29 mouse cellular contexts compared by ENCODE assay signal in the genomic region with DNA sequence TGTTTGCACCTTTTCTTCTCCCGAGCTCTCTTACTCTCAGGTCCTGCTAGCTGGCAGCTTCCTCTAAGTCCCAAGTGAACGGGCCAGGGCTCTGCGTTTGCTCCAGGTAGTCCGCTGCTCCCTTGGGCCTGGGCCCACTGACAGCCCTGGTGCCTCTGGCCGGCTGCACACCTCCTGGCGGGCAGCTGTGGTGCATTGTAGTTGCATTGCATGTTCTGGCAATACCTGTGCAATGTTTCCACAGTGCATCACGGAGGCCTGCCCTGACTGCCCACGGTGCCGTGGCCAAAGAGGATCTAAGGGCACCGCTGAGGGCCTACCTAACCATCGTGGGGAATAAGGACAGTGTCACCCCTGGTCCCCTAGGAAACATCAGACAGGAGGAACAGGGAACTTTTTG. TPM values are rescaled to one million over a fixed set of nuclear protein-coding genes. Genes with fewer than 3 reads are reported as not detected.
DNase-seq lines count a peak whose midpoint lies in the region; ATAC-seq and TF ChIP-seq lines count a peak whose summit lies in the region.
"Had no signal": no experiment of that assay in that cellular context is flagged by ENCODE, and none has a peak within 500 bp of the region (broad histone marks: within the 10 kb centered on the region; RNA-seq: fewer than 3 reads in every experiment).

No protein-coding gene starts in this region.

- no peaks in the 10 kb centered on the region for H3K4me1 ChIP-seq in liver, embryonic 11.5 days (replicated peaks; ENCODE audit: control insufficient read depth, insufficient read depth, low read length)
- no peaks in the 10 kb centered on the region for H3K4me1 ChIP-seq in liver, postnatal 0 days (ENCODE audit: insufficient read depth)
- 0 out of 2 replicates have a peak, but pooled peaks cover 5% of the 10 kb centered on the region for H3K4me1 ChIP-seq in liver, embryonic 13.5 days (replicated peaks)
- H3K4me1 ChIP-seq in kidney, embryonic 14.5 days (ENCODE audit: control insufficient read depth, insufficient read depth, low read length) = no peaks in the 10 kb centered on the region
- H3K4me1 ChIP-seq: forebrain, embryonic 13.5 days; heart, embryonic 15.5 days had no signal

- TF ChIP-seq CTCF in liver, postnatal 0 days (IDR thresholded peaks at IDR 0.05; ENCODE audit: low read depth) = no peak

- no peak overlapping the region for H3K4me2 ChIP-seq in liver, embryonic 11.5 days
- H3K4me2 ChIP-seq in liver, postnatal 0 days (ENCODE audit: low read depth, low read length) = no peak overlapping the region
- no peak overlapping the region for H3K4me2 ChIP-seq in liver, embryonic 13.5 days
- no peak overlapping the region for H3K4me2 ChIP-seq in myocyte (ENCODE audit: low read depth)
- no peak overlapping the region for H3K4me2 ChIP-seq in kidney, embryonic 14.5 days (replicated peaks; ENCODE audit: low read depth, low read length)
- H3K4me2 ChIP-seq: forebrain, embryonic 13.5 days; heart, embryonic 12.5 days; heart, embryonic 15.5 days; hindbrain, embryonic 14.5 days had no signal

- peaks cover 57% of the 10 kb centered on the region for H3K36me3 ChIP-seq in liver, embryonic 11.5 days (ENCODE audit: control insufficient read depth, insufficient read depth, low read length)
- peaks cover 91% of the 10 kb centered on the region for H3K36me3 ChIP-seq in liver, postnatal 0 days (replicated peaks; ENCODE audit: insufficient read depth, low read length)
- peaks cover 99% of the 10 kb centered on the region for H3K36me3 ChIP-seq in liver, embryonic 13.5 days
- H3K36me3 ChIP-seq in myocyte (ENCODE audit: control insufficient read depth, insufficient read depth) = peaks cover 74% of the 10 kb centered on the region
- peaks cover 93% of the 10 kb centered on the region for H3K36me3 ChIP-seq in kidney, embryonic 14.5 days (ENCODE audit: control insufficient read depth, insufficient read depth, low read length)

- H3K9ac ChIP-seq in liver, embryonic 11.5 days (ENCODE audit: low read depth, low read length) = no peak overlapping the region
- no peak overlapping the region for H3K9ac ChIP-seq in liver, postnatal 0 days (replicated peaks)
- no peak overlapping the region for H3K9ac ChIP-seq in liver, embryonic 13.5 days
- H3K9ac ChIP-seq in kidney, embryonic 14.5 days (ENCODE audit: low read depth, low read length) = no peak overlapping the region
- H3K9ac ChIP-seq: forebrain, embryonic 13.5 days; heart, embryonic 12.5 days; heart, embryonic 15.5 days; hindbrain, embryonic 14.5 days had no signal

- H3K79me2 ChIP-seq in myocyte (ENCODE audit: control insufficient read depth, insufficient read depth) = no peaks in the 10 kb centered on the region

- DNase-seq in liver, embryonic 11.5 days (ENCODE audit: low spot score) = no peak
- no peak for DNase-seq in liver, postnatal 0 days
- no peak for DNase-seq in liver, embryonic 13.5 days
- no peak for DNase-seq in adrenal gland, adult 8-10 months
- DNase-seq: adrenal gland, adult 2 months; adrenal gland, postnatal 25 days; B cell, adult 2 months; cerebellum, adult 8-10 months; embryo, embryonic 11 days; gastrocnemius, adult 2 months; gastrocnemius, postnatal 14 days; heart, adult 18-20 months; heart, postnatal 10 days; heart, postnatal 36 days had no signal

- no peaks in the 10 kb centered on the region for H3K9me3 ChIP-seq in liver, embryonic 11.5 days (ENCODE audit: control insufficient read depth, low read length)
- no peaks in the 10 kb centered on the region for H3K9me3 ChIP-seq in liver, postnatal 0 days (ENCODE audit: low read length)
- H3K9me3 ChIP-seq in liver, embryonic 13.5 days (replicated peaks) = no peaks in the 10 kb centered on the region
- H3K9me3 ChIP-seq in kidney, embryonic 14.5 days (ENCODE audit: control insufficient read depth, low read length) = no peaks in the 10 kb centered on the region
- H3K9me3 ChIP-seq: forebrain, embryonic 10.5 days; forebrain, embryonic 13.5 days; heart, embryonic 12.5 days; heart, embryonic 15.5 days had no signal

- peak; percentile 24 for TF ChIP-seq POLR2A in myocyte (IDR thresholded peaks at IDR 0.05; ENCODE audit: insufficient read length, low read depth)

- no peak for TF ChIP-seq EP300 in liver, postnatal 0 days (IDR thresholded peaks at IDR 0.05; ENCODE audit: low read depth)

- no peak overlapping the region for H3ac ChIP-seq in myocyte (ENCODE audit: control insufficient read depth, insufficient read length)

- ATAC-seq in liver, embryonic 11.5 days (replicated peaks; ENCODE audit: low FRiP score) = no peak
- no peak for ATAC-seq in liver, postnatal 0 days
- peak; percentile 1; the same call in 1 of the 2 replicates for ATAC-seq in common myeloid progenitor, adult 5-6 weeks (replicated peaks; ENCODE audit: low read depth, poor library complexity, severe bottlenecking)
- ATAC-seq in liver, embryonic 13.5 days (ENCODE audit: low read depth) = no peak
- ATAC-seq in kidney, embryonic 14.5 days (ENCODE audit: low FRiP score, low TSS enrichment) = no peak
- ATAC-seq: forebrain, embryonic 13.5 days; forebrain, embryonic 16.5 days; hindbrain, postnatal 0 days; inflammation-experienced regulatory T-cells, adult 6 months; intestine, embryonic 16.5 days had no signal

- WGBS in liver, embryonic 11.5 days = 73% methylated on average over 11 of the region's 11 CpGs
- 57% methylated on average over 11 of the region's 11 CpGs for WGBS in liver, postnatal 0 days (ENCODE audit: insufficient replicate concordance)
- WGBS in liver, embryonic 13.5 days (ENCODE audit: insufficient replicate concordance) = 65% methylated on average over 11 of the region's 11 CpGs
- WGBS in kidney, embryonic 14.5 days = 94% methylated on average over 11 of the region's 11 CpGs

- H3K27me3 ChIP-seq in liver, embryonic 11.5 days (replicated peaks; ENCODE audit: control insufficient read depth, insufficient read depth, low read length) = no peaks in the 10 kb centered on the region
- H3K27me3 ChIP-seq in liver, postnatal 0 days (ENCODE audit: insufficient read depth, low read length) = no peaks in the 10 kb centered on the region
- H3K27me3 ChIP-seq in liver, embryonic 13.5 days = no peaks in the 10 kb centered on the region
- no peaks in the 10 kb centered on the region for H3K27me3 ChIP-seq in myocyte (ENCODE audit: control insufficient read depth, insufficient read depth, insufficient read length)
- H3K27me3 ChIP-seq in kidney, embryonic 14.5 days (ENCODE audit: control insufficient read depth, insufficient read depth, low read length) = no peaks in the 10 kb centered on the region
- H3K27me3 ChIP-seq: CH12.LX; forebrain, embryonic 13.5 days; heart, embryonic 12.5 days had no signal

- H3K4me3 ChIP-seq in liver, embryonic 11.5 days (ENCODE audit: low read depth, low read length) = no peak overlapping the region
- no peak overlapping the region for H3K4me3 ChIP-seq in liver, postnatal 0 days (ENCODE audit: low read depth, low read length)
- H3K4me3 ChIP-seq in liver, embryonic 13.5 days (replicated peaks) = no peak overlapping the region
- H3K4me3 ChIP-seq in myocyte = no peak overlapping the region
- no peak overlapping the region for H3K4me3 ChIP-seq in kidney, embryonic 14.5 days (ENCODE audit: low read length)
- H3K4me3 ChIP-seq: forebrain, embryonic 10.5 days; forebrain, embryonic 13.5 days; gastrocnemius, adult 2 months; heart, embryonic 12.5 days; heart, embryonic 15.5 days had no signal

- peak overlapping the region; percentile 36; the same call in 1 of the 2 replicates for H3K27ac ChIP-seq in liver, embryonic 11.5 days (ENCODE audit: low read depth, low read length)
- H3K27ac ChIP-seq in liver, postnatal 0 days (ENCODE audit: low read depth) = no peak overlapping the region
- H3K27ac ChIP-seq in liver, embryonic 13.5 days = peak overlapping the region; percentile 47; the same call in 1 of the 2 replicates
- no peak overlapping the region for H3K27ac ChIP-seq in kidney, embryonic 14.5 days (ENCODE audit: low read depth, low read length)
- H3K27ac ChIP-seq: forebrain, embryonic 10.5 days; forebrain, embryonic 13.5 days; gastrocnemius, adult 2 months; heart, embryonic 15.5 days; hindbrain, embryonic 14.5 days; hindbrain, postnatal 0 days had no signal

RNA-seq across cellular contexts. Expression of gene Shisa8, which starts 14.7 kb away (rescaled TPM):
- polyA plus RNA-seq in liver, embryonic 11.5 days (2014; fragmentation: Nextera tagmentation; extraction: Ambion mirVana) = 0.12 and 0.73 TPM in 2 replicates
- 0.08 and 0.13 TPM in 2 replicates for polyA plus RNA-seq in liver, postnatal 0 days (2015; fragmentation: Nextera tagmentation; extraction: Ambion mirVana)
- total RNA-seq in common myeloid progenitor, adult 5-6 weeks (2017) = 3.1 and 4.8 TPM in 2 replicates
- polyA plus RNA-seq in liver, embryonic 13.5 days (2015; fragmentation: Nextera tagmentation; extraction: Ambion mirVana) = 0.08 and 0.10 TPM in 2 replicates
- 0.13 TPM for polyA plus RNA-seq in myocyte (2012; fragmentation: generic; extraction: Trizol)
- under 1 TPM in 3 of 4 experiments, not detected in 1; 0.14 to 0.24 (median 0.17) TPM for total RNA-seq in adrenal gland, adult 8-10 months (2022)
- 0.80 and 1.1 TPM in 2 replicates for polyA plus RNA-seq in kidney, embryonic 14.5 days (2014; fragmentation: Nextera tagmentation; extraction: Ambion mirVana)
- total RNA-seq: gastrocnemius, adult 2 months; MEL had no signal
- polyA plus RNA-seq: inflammation-experienced regulatory T-cells, adult 6 months had no signal

RNA-seq across cellular contexts. Expression of gene Tnfrsf13c, which starts 26.2 kb away (rescaled TPM):
- polyA plus RNA-seq in liver, embryonic 11.5 days (2014; fragmentation: Nextera tagmentation; extraction: Ambion mirVana) = 0.16 and 0.56 TPM in 2 replicates
- 2.0 and 2.3 TPM in 2 replicates for polyA plus RNA-seq in liver, postnatal 0 days (2015; fragmentation: Nextera tagmentation; extraction: Ambion mirVana)
- total RNA-seq in common myeloid progenitor, adult 5-6 weeks (2017) = 2.7 and 5.9 TPM in 2 replicates
- polyA plus RNA-seq in liver, embryonic 13.5 days (2015; fragmentation: Nextera tagmentation; extraction: Ambion mirVana) = 0.38 and 0.87 TPM in 2 replicates
- polyA plus RNA-seq in myocyte (2012; fragmentation: generic; extraction: Trizol) = 0.14 TPM
- under 1 TPM in 2 of 4 experiments, not detected in 2; 0.45 to 0.92 TPM for total RNA-seq in adrenal gland, adult 8-10 months (2022)
- 0.12 and 0.13 TPM in 2 replicates for polyA plus RNA-seq in kidney, embryonic 14.5 days (2014; fragmentation: Nextera tagmentation; extraction: Ambion mirVana)
- total RNA-seq: adrenal gland, adult 2 months; gastrocnemius, adult 2 months; gastrocnemius, postnatal 14 days had no signal
- polyA plus RNA-seq: forebrain, embryonic 10.5 days; heart, embryonic 12.5 days; heart, embryonic 15.5 days had no signal

RNA-seq across cellular contexts. Expression of gene Cenpm, which starts 46.6 kb away (rescaled TPM):
- 56.5 and 58.8 TPM in 2 replicates for polyA plus RNA-seq in liver, embryonic 11.5 days (2014; fragmentation: Nextera tagmentation; extraction: Ambion mirVana)
- polyA plus RNA-seq in liver, postnatal 0 days (2015; fragmentation: Nextera tagmentation; extraction: Ambion mirVana) = 27.8 and 30.7 TPM in 2 replicates
- total RNA-seq in common myeloid progenitor, adult 5-6 weeks (2017) = 19.4 and 30.6 TPM in 2 replicates
- 41.7 and 45.6 TPM in 2 replicates for polyA plus RNA-seq in liver, embryonic 13.5 days (2015; fragmentation: Nextera tagmentation; extraction: Ambion mirVana)
- polyA plus RNA-seq in myocyte (2012; fragmentation: generic; extraction: Trizol) = 28.1 TPM
- 1 to 10 TPM in 3 of 4 experiments, under 1 TPM in 1; 0.87 to 3.8 (median 1.8) TPM for total RNA-seq in adrenal gland, adult 8-10 months (2022)
- polyA plus RNA-seq in kidney, embryonic 14.5 days (2014; fragmentation: Nextera tagmentation; extraction: Ambion mirVana) = 83.3 and 116 TPM in 2 replicates
- total RNA-seq: gastrocnemius, adult 2 months had no signal

RNA-seq across cellular contexts. Expression of gene Srebf2, which starts 51.0 kb away (rescaled TPM):
- 99.7 and 101 TPM in 2 replicates for polyA plus RNA-seq in liver, embryonic 11.5 days (2014; fragmentation: Nextera tagmentation; extraction: Ambion mirVana)
- polyA plus RNA-seq in liver, postnatal 0 days (2015; fragmentation: Nextera tagmentation; extraction: Ambion mirVana) = 30.3 and 33.6 TPM in 2 replicates
- 42.8 and 64.3 TPM in 2 replicates for total RNA-seq in common myeloid progenitor, adult 5-6 weeks (2017)
- 64.2 and 70.2 TPM in 2 replicates for polyA plus RNA-seq in liver, embryonic 13.5 days (2015; fragmentation: Nextera tagmentation; extraction: Ambion mirVana)
- polyA plus RNA-seq in myocyte (2012; fragmentation: generic; extraction: Trizol) = 285 TPM
- total RNA-seq in adrenal gland, adult 8-10 months (2022) = 100 to 1,000 TPM in 2 of 4 experiments, 10 to 100 TPM in 2; 83.2 to 144 (median 107) TPM
- 76.9 and 114 TPM in 2 replicates for polyA plus RNA-seq in kidney, embryonic 14.5 days (2014; fragmentation: Nextera tagmentation; extraction: Ambion mirVana)

RNA-seq across cellular contexts. Expression of gene 1500009C09Rik, which starts 54.3 kb away (rescaled TPM):
- polyA plus RNA-seq in liver, embryonic 11.5 days (2014; fragmentation: Nextera tagmentation; extraction: Ambion mirVana) = not detected in 2 replicates
- polyA plus RNA-seq in liver, postnatal 0 days (2015; fragmentation: Nextera tagmentation; extraction: Ambion mirVana) = not detected in 2 replicates
- total RNA-seq in common myeloid progenitor, adult 5-6 weeks (2017) = not detected in 2 replicates
- not detected in 2 replicates for polyA plus RNA-seq in liver, embryonic 13.5 days (2015; fragmentation: Nextera tagmentation; extraction: Ambion mirVana)
- polyA plus RNA-seq in myocyte (2012; fragmentation: generic; extraction: Trizol) = not detected
- total RNA-seq in adrenal gland, adult 8-10 months (2022) = under 1 TPM; 0.35 to 0.62 (median 0.39) TPM
- not detected in 2 replicates for polyA plus RNA-seq in kidney, embryonic 14.5 days (2014; fragmentation: Nextera tagmentation; extraction: Ambion mirVana)
- total RNA-seq: adrenal gland, postnatal 25 days; CH12.LX; gastrocnemius, adult 2 months; gastrocnemius, postnatal 14 days; gastrocnemius, postnatal 4 days; heart, adult 18-20 months; heart, postnatal 10 days; heart, postnatal 36 days; MEL had no signal
- polyA plus RNA-seq: forebrain, embryonic 10.5 days; heart, embryonic 12.5 days; heart, embryonic 15.5 days; inflammation-experienced regulatory T-cells, adult 6 months; intestine, embryonic 16.5 days had no signal

Comparison
In these comparisons a context has a peak if more than half of its experiments do, and no peak if none do; other contexts are left out.
1. H3K27ac ChIP-seq: peak in liver, embryonic 11.5 days (single experiment) and liver, embryonic 13.5 days (single experiment); none in liver, postnatal 0 days (single experiment) and kidney, embryonic 14.5 days (single experiment).